Mouse (Mus musculus) adrenal gland, adult 10 weeks (tissue): ENCODE data around the gene Dmrt3. TPM values are rescaled to one million over a fixed set of nuclear protein-coding genes. Genes with fewer than 3 reads are reported as not detected.

ENCODE experiments used
- polyA plus RNA-seq: library from polyadenylated mRNA; stranded (reverse); fragments of 350-450 nt; fragmentation: Illumina TruSeq; extraction: RNeasy Lipid Tissue Mini Kit (QIAGEN cat#74804); gene quantifications from one replicate; pipeline ENCODE4 v1.2.3, GENCODE M21; 2014; ENCODE audit warnings: low read depth, low replicate concordance

Dmrt3 gene
- polyA plus RNA-seq: not detected

DNA sequence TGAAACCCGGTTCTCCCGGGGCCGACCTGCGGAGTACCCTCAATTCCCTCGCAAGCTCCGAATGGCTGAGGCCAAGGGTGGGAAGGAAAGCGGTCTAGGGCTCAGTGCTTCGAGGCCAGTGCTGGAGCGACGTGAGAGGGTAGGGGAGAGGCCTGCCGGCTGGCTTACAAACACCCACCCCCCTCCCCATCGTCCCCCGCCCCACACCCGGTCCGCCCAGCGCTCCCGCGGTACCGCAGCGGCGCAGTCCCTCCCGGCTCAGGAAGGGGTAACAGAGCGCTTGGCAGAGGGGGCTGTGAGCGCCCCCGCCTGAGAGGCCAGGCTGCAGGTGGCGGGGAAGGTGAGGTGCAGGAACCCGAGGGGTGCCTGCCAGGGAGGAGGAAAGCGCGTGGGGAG is at the start of gene Dmrt3:
Gene Dmrt3, plus strand, starts transcription at position 287 of the 396 bp plus-strand sequence.

GRCm38 (mm10) chr19:25672101-25672950 is 62.2 kb downstream of the Dmrt3 start, which contains the start of gene Dmrt2:
TSS of gene Dmrt2 (plus strand) at chr19:25672411.

Other genes with a start within 250 kb of the Dmrt3 start
- gene Dmrt1, start 104.7 kb upstream of the Dmrt3 start, polyA plus RNA-seq: not detected
- gene Dmrt2, start 62.1 kb downstream of the Dmrt3 start, polyA plus RNA-seq: 1.3 TPM